Mouse (Mus musculus) layer of hippocampus, postnatal 36 days (tissue): ENCODE results near the gene Pou1f1. TPM values are rescaled to one million over a fixed set of nuclear protein-coding genes. Genes with fewer than 3 reads are reported as not detected.

Experiments
- DNase-seq, 2 experiments: peaks; one replicate each; pipeline ENCODE4 v3.0.0; 2022
- total RNA-seq, 2 experiments: library from RNA; stranded (reverse); gene quantifications; 2 replicates each; pipeline ENCODE4 v1.2.3; 2021

Gene Pou1f1
- total RNA-seq, 2 experiments from 2014 or later = not detected

GRCm38 (mm10) chr16:65564951-65565350 is 44.6 kb downstream of the Pou1f1 start:
- no peak for DNase-seq

- no peak for DNase-seq
These were observed 48.5 kb downstream of the Pou1f1 start for GRCm38 (mm10) chr16:65568853-65569252.

GRCm38 (mm10) chr16:65577298-65578029 is 57.2 kb downstream of the Pou1f1 start:
- no peak for DNase-seq

Other genes starting within 250 kb of the Pou1f1 start
- 10 to 100 TPM; 67.2 to 68.5 TPM for gene Chmp2b, start 42.2 kb downstream of the Pou1f1 start, total RNA-seq